Mouse (Mus musculus): ENCODE data around the gene Gm960. TPM values are rescaled to one million over a fixed set of nuclear protein-coding genes. Genes with fewer than 3 reads are reported as not detected.

Gene Gm960
- polyA plus RNA-seq, 1 experiment from 2014 or later, result 1.1 TPM

DNA sequence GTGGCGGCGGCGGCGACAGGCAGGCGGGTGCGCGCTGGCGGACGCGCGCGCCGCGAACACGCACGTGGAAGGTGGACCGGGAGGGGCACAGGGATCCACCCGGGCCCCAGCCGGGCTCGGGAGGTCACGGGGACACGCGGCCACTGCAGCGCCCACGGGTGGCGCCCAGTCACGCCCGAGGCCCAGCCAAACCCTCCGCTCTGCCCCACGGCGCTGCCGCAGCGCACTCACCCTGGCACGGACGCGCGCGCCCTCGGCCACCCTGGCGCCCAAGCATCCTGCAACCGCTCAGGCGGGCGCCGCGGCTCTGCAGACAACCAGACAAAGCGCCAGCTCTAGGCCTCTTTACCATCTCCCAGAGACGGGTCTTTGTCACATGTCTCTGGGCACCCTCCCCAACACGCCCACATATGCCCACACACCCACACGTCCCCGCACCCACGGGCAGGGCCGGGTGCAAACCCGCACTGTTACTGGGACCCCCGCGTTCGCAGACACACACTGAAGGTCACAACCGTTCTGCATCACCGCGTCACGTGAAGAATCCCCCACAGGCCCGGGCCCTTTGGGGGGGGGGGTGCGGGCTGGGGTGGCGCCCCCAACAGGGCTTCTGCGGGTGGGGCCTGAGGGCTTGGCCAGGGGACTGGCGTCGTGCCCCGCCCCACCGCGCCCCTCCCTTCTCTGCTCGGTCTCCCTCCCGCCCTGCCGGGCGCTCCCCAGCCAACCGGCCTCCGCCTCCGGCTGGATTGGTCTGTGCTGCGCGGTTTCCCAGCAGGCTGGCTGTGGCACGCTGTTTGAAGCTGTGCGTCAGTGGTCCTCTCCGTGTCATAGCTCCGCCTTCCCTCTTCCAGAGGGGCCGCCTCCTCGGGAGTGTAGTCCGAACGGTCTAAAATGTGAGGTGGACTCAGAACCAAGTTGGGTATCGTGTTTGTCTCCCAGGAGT lies 83.0 kb downstream of the Gm960 start, which contains the start of gene Lrfn4:
Gene Lrfn4 (minus strand): TSS at position 517 of the 943 bp plus-strand sequence.
- peaks cover 23% of the 10 kb centered on the region for H3K36me3 ChIP-seq (ENCODE audit: control insufficient read depth, insufficient read depth, low read length)
- peak within 1 kb of the TSS; percentile 89 for H3K4me2 ChIP-seq (ENCODE audit: low read length)
- peak within 1 kb of the TSS; percentile 70 to 79 for H3K27ac ChIP-seq (replicated peaks in 1 of 2; ENCODE audit: control insufficient read depth in 1 of 2, insufficient read depth in 1 of 2, low read depth in 2 of 2, low read length in 2 of 2)
- peak within 1 kb of the TSS; percentile 95 for H3K9ac ChIP-seq (ENCODE audit: low read length)
- no peaks in the 10 kb centered on the region for H3K27me3 ChIP-seq (ENCODE audit: control insufficient read depth, insufficient read depth, low read length)
- H3K4me1 ChIP-seq (ENCODE audit: control insufficient read depth in 2 of 2, insufficient read depth in 2 of 2, low read length in 2 of 2), result peaks cover 5 to 10% of the 10 kb centered on the region in 2 experiments; a peak in 3 of 4 replicates
- H3K9me3 ChIP-seq (ENCODE audit: control insufficient read depth, low read length), result no peaks in the 10 kb centered on the region
- ATAC-seq (ENCODE audit: insufficient number of reproducible peaks, insufficient read depth, low FRiP score, low read depth), result peak; percentile 93
- peak within 1 kb of the TSS; percentile 71 to 90 for H3K4me3 ChIP-seq (ENCODE audit: control insufficient read depth in 1 of 2, insufficient read depth in 1 of 2, low read depth in 1 of 2, low read length in 2 of 2)
- under 1% methylated on average over 82 of the region's 87 CpGs for WGBS

DNA sequence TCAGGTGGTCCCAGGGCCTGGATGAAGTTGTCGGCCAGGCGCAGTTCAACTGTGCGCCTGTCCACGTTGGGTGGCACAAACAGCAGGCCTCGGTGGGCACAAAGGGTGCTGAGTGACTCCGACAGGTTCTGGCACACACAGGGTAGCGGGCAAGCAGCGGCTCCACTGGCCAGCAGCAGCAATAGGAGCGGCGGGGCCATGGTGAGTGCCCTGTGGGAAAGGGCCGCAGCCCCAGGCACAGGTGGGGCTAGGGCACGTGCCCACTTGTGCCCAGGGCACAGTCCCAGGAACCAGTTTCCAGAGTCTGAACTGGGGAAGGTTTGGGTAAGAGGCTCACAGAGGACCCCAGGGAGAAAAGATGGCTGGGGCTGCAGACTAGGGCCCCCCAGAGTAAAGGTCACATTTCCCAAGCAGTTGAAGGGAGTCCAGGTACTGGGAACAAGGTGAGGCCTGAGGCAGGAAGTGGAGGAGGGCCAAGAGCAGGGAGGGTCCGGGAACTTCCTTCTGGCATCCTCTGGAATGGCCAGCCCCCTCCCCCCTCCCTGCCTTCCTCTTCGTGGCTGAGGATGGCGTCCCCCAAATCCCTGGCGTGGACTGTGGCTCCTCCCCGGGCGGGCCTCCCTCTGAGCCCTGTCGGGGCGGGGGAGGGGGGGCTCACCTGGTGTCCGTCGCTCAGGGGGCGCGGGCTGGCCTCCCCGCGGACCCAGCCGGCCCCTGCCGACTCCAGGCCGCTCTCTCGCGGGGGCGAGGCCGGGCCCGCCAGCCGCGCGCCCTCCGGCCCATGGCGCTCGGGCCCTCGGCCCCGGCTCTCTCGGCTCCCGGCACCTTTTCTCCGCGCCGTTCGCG lies 83.9 kb downstream of the Gm960 start:
- Histone ChIP-seq H3K27ac (replicated peaks in 1 of 2; ENCODE audit: control insufficient read depth in 1 of 2, insufficient read depth in 1 of 2, low read depth in 2 of 2, low read length in 2 of 2) (peak overlapping the region; percentile 42 to 79; a peak in 1 of 4 replicates), H3K27me3 (ENCODE audit: control insufficient read depth, insufficient read depth, low read length) (no peaks in the 10 kb centered on the region), H3K36me3 (ENCODE audit: control insufficient read depth, insufficient read depth, low read length) (peaks cover 23% of the 10 kb centered on the region), H3K4me2 (ENCODE audit: low read length) (peak overlapping the region; percentile 89), H3K9me3 (ENCODE audit: control insufficient read depth, low read length) (no peaks in the 10 kb centered on the region), H3K4me3 (ENCODE audit: control insufficient read depth in 1 of 2, insufficient read depth in 1 of 2, low read depth in 1 of 2, low read length in 2 of 2) (peak overlapping the region; percentile 71 to 90), H3K4me1 (ENCODE audit: control insufficient read depth in 2 of 2, insufficient read depth in 2 of 2, low read length in 2 of 2) (peaks cover 8 to 10% of the 10 kb centered on the region in 2 experiments; a peak in 3 of 4 replicates), H3K9ac (ENCODE audit: low read length) (peak overlapping the region; percentile 95)
- ATAC-seq (ENCODE audit: insufficient number of reproducible peaks, insufficient read depth, low FRiP score, low read depth), result no peak
- 19% methylated on average over 44 of the region's 49 CpGs for WGBS

DNA sequence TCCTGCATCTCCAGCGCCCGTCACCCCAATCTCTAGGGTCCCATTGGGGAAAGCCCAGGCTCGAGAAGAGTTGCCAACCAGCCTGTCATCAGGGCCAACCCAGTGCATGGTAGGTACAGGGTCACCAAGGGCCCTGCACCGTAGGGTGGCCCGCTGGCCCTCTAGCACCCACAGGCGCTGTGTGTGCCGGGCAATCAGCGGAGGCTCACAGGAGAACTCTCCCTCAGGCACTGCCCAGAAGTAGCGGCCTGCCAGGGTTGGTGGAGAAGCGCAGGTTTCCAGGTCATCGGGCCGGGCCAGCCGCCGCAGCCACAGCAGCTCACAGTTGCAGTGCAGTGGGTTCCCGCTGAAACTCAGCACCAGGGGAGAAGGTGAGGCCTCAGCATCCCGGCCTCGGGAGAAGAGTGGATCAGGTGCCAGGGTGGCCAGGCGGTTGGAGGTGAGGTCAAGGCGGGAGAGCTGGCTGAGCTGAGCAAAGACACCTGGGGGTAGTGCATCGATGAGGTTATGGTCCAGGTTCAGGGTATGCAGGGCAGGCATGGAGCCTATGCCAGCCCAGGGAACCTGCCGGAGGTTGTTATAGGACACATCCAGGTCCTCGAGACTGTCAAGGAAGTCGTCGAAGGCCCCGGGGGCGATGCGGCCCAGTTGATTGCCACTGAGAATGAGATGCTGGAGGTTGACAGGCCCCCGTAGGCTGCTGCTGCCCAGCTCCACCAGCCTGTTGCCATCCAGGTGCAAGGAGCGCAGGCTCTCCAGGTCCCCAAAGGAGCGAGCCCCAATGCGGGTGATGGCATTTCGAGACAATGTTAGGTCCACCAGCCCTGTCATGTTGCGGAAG lies 84.8 kb downstream of the Gm960 start:
- no peak overlapping the region for H3K27ac ChIP-seq (replicated peaks in 1 of 2; ENCODE audit: control insufficient read depth in 1 of 2, insufficient read depth in 1 of 2, low read depth in 2 of 2, low read length in 2 of 2)
- H3K9ac ChIP-seq (ENCODE audit: low read length), result peak overlapping the region; percentile 95; the same call in 1 of the 2 replicates
- peaks cover 8 to 10% of the 10 kb centered on the region in 2 experiments; a peak in 3 of 4 replicates for H3K4me1 ChIP-seq (ENCODE audit: control insufficient read depth in 2 of 2, insufficient read depth in 2 of 2, low read length in 2 of 2)
- H3K4me2 ChIP-seq (ENCODE audit: low read length), result peak overlapping the region; percentile 89; the same call in 1 of the 2 replicates
- H3K9me3 ChIP-seq (ENCODE audit: control insufficient read depth, low read length), result no peaks in the 10 kb centered on the region
- WGBS, result 90% methylated on average over 33 of the region's 33 CpGs
- no peak for ATAC-seq (ENCODE audit: insufficient number of reproducible peaks, insufficient read depth, low FRiP score, low read depth)
- H3K36me3 ChIP-seq (ENCODE audit: control insufficient read depth, insufficient read depth, low read length), result peaks cover 23% of the 10 kb centered on the region
- no peak overlapping the region for H3K4me3 ChIP-seq (ENCODE audit: control insufficient read depth in 1 of 2, insufficient read depth in 1 of 2, low read depth in 1 of 2, low read length in 2 of 2)
- no peaks in the 10 kb centered on the region for H3K27me3 ChIP-seq (ENCODE audit: control insufficient read depth, insufficient read depth, low read length)

DNA sequence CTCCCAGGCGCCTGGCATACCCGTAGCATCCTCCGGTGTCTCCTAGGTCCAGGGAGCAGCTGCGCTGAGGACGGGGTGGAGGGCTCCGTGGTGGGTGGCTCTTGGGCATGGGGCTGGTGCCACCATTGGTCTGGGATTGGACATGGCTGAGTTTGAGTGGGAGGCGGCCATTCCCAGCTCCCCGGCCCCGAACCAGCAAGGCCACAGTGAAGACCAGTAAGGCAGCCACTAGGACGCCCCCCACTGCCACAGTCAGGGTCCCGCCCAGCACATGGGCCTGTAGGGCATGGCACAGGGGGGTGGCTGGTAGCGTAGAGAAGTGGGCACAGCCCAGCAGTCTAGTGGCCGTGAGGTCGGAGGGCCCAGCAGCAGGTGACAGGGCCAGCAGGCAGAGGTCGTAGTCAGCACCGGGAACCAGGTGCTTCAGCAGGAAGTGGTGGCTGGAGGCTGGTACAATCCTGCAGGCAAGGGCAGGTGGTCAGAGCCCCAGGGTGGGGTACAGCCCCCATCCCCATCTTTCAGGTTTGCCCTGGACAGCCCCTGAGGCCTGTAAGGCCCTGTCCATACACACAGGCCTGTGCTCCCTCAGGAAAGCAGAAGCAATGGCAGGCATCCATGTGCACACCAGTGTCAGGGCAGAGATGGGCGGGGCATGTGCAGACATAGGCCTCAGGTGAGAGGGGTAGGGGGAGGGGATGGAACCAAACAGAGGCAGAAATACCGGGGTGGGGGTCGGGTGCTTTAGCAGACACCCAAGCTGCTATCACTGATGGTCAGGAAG lies 86.1 kb downstream of the Gm960 start:
- Histone ChIP-seq H3K9me3 (ENCODE audit: control insufficient read depth, low read length) (no peaks in the 10 kb centered on the region), H3K4me1 (ENCODE audit: control insufficient read depth in 2 of 2, insufficient read depth in 2 of 2, low read length in 2 of 2) (peaks cover 8 to 10% of the 10 kb centered on the region in 2 experiments; a peak in 3 of 4 replicates), H3K27me3 (ENCODE audit: control insufficient read depth, insufficient read depth, low read length) (no peaks in the 10 kb centered on the region), H3K27ac (replicated peaks in 1 of 2; ENCODE audit: control insufficient read depth in 1 of 2, insufficient read depth in 1 of 2, low read depth in 2 of 2, low read length in 2 of 2) (no peak overlapping the region), H3K4me3 (ENCODE audit: control insufficient read depth in 1 of 2, insufficient read depth in 1 of 2, low read depth in 1 of 2, low read length in 2 of 2) (no peak overlapping the region), H3K4me2 (ENCODE audit: low read length) (no peak overlapping the region), H3K36me3 (ENCODE audit: control insufficient read depth, insufficient read depth, low read length) (peaks cover 23% of the 10 kb centered on the region), H3K9ac (ENCODE audit: low read length) (no peak overlapping the region)
- 92% methylated on average over 19 of the region's 19 CpGs for WGBS
- no peak for ATAC-seq (ENCODE audit: insufficient number of reproducible peaks, insufficient read depth, low FRiP score, low read depth)

DNA sequence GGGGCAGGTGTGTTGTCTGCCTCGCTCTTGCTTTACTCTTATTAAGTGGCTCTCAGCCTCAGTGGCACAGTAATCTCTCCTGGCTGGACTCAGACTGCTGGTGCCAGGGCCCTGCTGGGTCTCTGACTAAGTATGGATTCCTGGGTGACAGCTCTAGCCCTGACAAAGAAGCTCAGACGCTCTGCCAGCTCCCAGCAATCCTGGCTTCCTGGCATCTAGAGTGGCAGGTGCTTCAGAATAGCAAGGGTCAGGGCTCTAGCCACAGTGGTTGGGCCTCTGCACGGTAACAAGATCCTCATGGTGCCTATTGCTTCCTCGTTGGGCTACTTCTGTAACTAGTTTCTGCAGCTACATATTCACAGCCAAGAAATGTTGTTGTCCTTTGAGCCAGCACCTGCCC lies 88.4 kb downstream of the Gm960 start:
- H3K4me1 ChIP-seq (ENCODE audit: control insufficient read depth in 2 of 2, insufficient read depth in 2 of 2, low read length in 2 of 2), result peaks cover 6 to 7% of the 10 kb centered on the region in 2 experiments; a peak in 3 of 4 replicates
- ATAC-seq (ENCODE audit: insufficient number of reproducible peaks, insufficient read depth, low FRiP score, low read depth), result no peak

DNA sequence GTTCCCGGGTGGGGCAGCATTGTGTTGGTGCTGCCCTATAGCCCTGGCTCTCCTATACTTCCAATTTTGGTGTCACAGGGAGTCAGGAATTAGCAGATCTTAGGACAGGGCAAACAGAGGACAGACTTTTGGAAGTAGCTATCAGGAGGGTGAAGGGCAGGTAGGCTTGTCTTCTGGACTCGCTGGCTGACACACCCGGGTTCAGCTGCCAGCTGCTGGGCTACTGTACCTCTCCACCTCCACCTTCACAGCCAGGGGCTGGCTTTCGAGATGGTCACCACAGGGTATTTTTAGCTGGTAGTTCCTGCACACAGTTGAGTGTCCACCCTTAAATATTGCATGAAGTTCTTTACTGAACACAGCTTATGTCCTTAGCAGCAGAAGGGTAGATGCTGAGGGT lies 90.0 kb downstream of the Gm960 start:
- WGBS, result 78% methylated on average over 4 of the region's 4 CpGs
- Histone ChIP-seq H3K4me3 (ENCODE audit: control insufficient read depth in 1 of 2, insufficient read depth in 1 of 2, low read depth in 1 of 2, low read length in 2 of 2) (no peak overlapping the region), H3K4me2 (ENCODE audit: low read length) (no peak overlapping the region), H3K9ac (ENCODE audit: low read length) (no peak overlapping the region), H3K9me3 (ENCODE audit: control insufficient read depth, low read length) (no peaks in the 10 kb centered on the region), H3K27ac (replicated peaks in 1 of 2; ENCODE audit: control insufficient read depth in 1 of 2, insufficient read depth in 1 of 2, low read depth in 2 of 2, low read length in 2 of 2) (no peak overlapping the region), H3K36me3 (ENCODE audit: control insufficient read depth, insufficient read depth, low read length) (peaks cover 19% of the 10 kb centered on the region), H3K27me3 (ENCODE audit: control insufficient read depth, insufficient read depth, low read length) (no peaks in the 10 kb centered on the region), H3K4me1 (ENCODE audit: control insufficient read depth in 2 of 2, insufficient read depth in 2 of 2, low read length in 2 of 2) (peaks cover 8 to 9% of the 10 kb centered on the region in 2 experiments; a peak in 2 of 4 replicates)
- no peak for ATAC-seq (ENCODE audit: insufficient number of reproducible peaks, insufficient read depth, low FRiP score, low read depth)

More for the DNA sequence above, 88.4 kb downstream of the Gm960 start:
- no peak overlapping the region for H3K9ac ChIP-seq (ENCODE audit: low read length)
- H3K27ac ChIP-seq (replicated peaks in 1 of 2; ENCODE audit: control insufficient read depth in 1 of 2, insufficient read depth in 1 of 2, low read depth in 2 of 2, low read length in 2 of 2), result no peak overlapping the region
- no peaks in the 10 kb centered on the region for H3K27me3 ChIP-seq (ENCODE audit: control insufficient read depth, insufficient read depth, low read length)
- no peak overlapping the region for H3K4me3 ChIP-seq (ENCODE audit: control insufficient read depth in 1 of 2, insufficient read depth in 1 of 2, low read depth in 1 of 2, low read length in 2 of 2)
- no peaks in the 10 kb centered on the region for H3K9me3 ChIP-seq (ENCODE audit: control insufficient read depth, low read length)
- 58% methylated on average over 4 of the region's 4 CpGs for WGBS
- H3K4me2 ChIP-seq (ENCODE audit: low read length), result no peak overlapping the region
- peaks cover 23% of the 10 kb centered on the region for H3K36me3 ChIP-seq (ENCODE audit: control insufficient read depth, insufficient read depth, low read length)

Measured in heart, embryonic 14.5 days (tissue).